Mouse (Mus musculus) cortical plate, adult 2 months (tissue): Measurements from ENCODE around the gene Tmem219. TPM values are rescaled to one million over a fixed set of nuclear protein-coding genes. Genes with fewer than 3 reads are reported as not detected.

Experiments
- H3K27ac ChIP-seq: fragments of 200-500 bp; 2 replicates; pipeline ENCODE4 v1.5.1; 2012; ENCODE audit warnings: low read length, control low read depth, inconsistent platforms; ENCODE audit not compliant: insufficient read depth
- H3K4me1 ChIP-seq: fragments of 200-500 bp; 2 replicates; pipeline ENCODE4 v1.6.1; 2011; ENCODE audit warnings: low read length; ENCODE audit not compliant: control insufficient read depth, insufficient read depth
- H3K4me3 ChIP-seq: fragments of 200-500 bp; 2 replicates; pipeline ENCODE4 v1.5.1; 2011; ENCODE audit warnings: mild to moderate bottlenecking, low read length, control low read depth; ENCODE audit not compliant: insufficient read depth
- CTCF ChIP-seq: fragments of 200-500 bp; IDR thresholded peaks from 2 replicates; pipeline ENCODE4 v1.5.1; 2011; ENCODE audit warnings: mild to moderate bottlenecking, control low read depth, low read length; ENCODE audit not compliant: insufficient read depth; ENCODE audit errors: extremely low read depth
- POLR2A ChIP-seq: fragments of 200-500 bp; IDR thresholded peaks from 2 replicates; pipeline ENCODE4 v1.6.1; 2011; ENCODE audit warnings: mild to moderate bottlenecking, low read length, control low read depth; ENCODE audit not compliant: insufficient read depth; ENCODE audit errors: extremely low read depth
- polyA plus RNA-seq: library from polyadenylated mRNA; depleted of rRNA; stranded (reverse); fragments of >200 nt; gene quantifications from 2 replicates; pipeline ENCODE4 v1.2.3, GENCODE M21; 2012; rRNA removed

Tmem219 gene
- 31.9 and 35.9 TPM in 2 replicates for polyA plus RNA-seq

DNA sequence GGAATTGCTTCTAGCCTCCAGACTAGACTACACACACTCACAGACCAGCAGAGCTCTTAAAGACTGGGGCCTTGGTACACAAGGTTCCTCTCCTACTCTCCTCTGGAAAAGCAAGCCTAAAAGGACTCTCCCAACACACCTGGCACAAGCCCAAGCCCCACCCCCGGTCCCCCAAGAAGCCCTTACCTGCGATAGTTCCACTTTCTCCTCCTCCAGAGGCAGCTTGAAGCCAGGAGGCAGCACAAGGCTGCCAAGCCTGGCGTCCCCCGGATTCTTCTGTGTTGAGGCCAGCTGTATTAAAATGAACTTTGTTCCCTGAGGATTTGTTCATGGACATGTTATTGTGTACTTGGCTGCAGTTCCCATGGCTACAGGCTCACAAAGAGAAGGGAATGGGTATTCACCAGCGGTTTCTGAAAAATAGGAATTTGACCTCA lies at the start of gene Tmem219:
Gene Tmem219, minus strand, starts transcription at position 294 of the 437 bp plus-strand sequence.
- Histone ChIP-seq H3K4me1 (no peaks in the 10 kb centered on the region), H3K4me3 (no peak within 1 kb of the TSS), H3K27ac (peak within 1 kb of the TSS; percentile 63)
- no peak for TF ChIP-seq POLR2A
- TF ChIP-seq CTCF: no peak

DNA sequence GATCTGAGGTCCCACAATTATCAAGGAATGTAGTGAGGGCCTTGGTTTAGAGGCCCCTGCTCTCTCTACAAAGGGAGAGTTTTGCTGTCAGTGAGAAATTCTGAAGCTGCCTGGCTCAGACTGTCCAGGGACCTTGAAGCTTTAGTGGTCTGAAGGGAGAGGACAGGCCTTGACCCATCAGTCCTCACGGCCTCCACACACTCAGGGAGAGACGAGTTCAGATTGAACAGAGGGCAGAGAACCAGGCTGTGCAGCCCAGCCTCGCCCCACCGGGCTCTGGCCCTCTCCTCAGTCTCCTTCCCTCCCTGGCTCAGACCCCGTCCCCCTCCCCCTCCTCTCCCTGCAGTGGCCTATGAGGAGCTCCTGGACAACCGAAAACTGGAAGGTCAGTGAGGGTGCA lies 44.6 kb upstream of the Tmem219 start:
- H3K4me3 ChIP-seq: no peak overlapping the region
- TF ChIP-seq POLR2A: no peak
- TF ChIP-seq CTCF: no peak
- H3K4me1 ChIP-seq: no peaks in the 10 kb centered on the region
- no peak overlapping the region for H3K27ac ChIP-seq

DNA sequence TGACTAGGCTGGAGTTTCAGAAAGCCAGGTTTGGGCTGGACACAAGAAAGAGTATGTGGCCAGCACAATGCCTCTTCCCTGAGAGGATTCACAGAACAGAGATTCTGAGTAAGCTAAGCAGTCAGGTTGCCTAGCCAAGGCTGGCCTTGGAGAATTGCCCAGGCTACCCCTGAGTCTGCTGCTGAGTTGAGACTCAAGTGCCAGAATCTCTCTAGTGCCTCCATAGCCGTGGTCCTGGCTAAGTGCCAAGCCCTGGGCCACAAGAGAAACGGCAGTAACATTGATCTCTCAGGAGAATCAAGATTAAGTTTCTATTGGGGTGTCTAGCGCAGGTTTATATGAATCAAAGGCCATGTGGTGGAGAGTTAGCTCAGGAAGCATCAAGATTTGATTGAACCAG lies 42.9 kb upstream of the Tmem219 start:
- peaks cover 4% of the 10 kb centered on the region; the same call in 1 of the 2 replicates for H3K4me1 ChIP-seq
- no peak overlapping the region for H3K27ac ChIP-seq
- H3K4me3 ChIP-seq: no peak overlapping the region
- TF ChIP-seq CTCF: no peak

DNA sequence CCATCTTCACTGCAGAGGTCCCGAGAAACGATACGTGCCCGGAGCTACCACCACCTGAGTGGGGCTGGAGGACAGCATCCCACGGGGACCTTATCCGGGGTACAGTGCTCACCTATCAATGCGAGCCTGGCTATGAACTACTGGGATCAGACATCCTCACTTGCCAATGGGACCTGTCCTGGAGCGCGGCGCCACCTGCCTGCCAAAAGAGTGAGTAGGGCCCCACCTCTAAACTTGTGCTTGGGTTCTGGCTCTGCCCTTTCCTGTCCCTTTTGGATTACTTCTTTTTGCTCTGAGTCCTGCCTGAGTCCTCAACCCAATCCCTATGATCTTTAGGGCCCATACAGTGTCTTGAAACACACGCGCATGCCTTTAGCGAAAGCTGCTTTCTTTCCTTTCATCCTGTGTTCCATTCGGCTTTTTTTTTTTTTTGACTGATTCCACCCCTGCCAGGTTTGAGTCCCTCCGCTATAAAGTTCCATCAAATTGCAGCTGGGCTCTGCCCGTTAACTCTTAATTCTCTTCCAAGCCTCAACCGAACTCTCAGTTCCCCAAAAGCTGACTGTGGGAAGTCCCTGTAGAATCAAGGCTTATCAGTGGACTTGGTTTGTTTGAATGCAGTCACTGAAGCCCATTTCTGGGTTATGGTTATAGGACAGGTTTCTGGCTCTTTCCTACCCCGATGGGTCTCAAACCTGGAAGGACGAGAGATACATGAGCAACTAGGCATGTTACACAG lies 41.0 kb upstream of the Tmem219 start:
- peaks cover 5% of the 10 kb centered on the region; the same call in 1 of the 2 replicates for H3K4me1 ChIP-seq
- H3K4me3 ChIP-seq: no peak overlapping the region
- no peak overlapping the region for H3K27ac ChIP-seq
- TF ChIP-seq POLR2A (no peak), CTCF (peak; percentile 12; the same call in 1 of the 2 replicates)

DNA sequence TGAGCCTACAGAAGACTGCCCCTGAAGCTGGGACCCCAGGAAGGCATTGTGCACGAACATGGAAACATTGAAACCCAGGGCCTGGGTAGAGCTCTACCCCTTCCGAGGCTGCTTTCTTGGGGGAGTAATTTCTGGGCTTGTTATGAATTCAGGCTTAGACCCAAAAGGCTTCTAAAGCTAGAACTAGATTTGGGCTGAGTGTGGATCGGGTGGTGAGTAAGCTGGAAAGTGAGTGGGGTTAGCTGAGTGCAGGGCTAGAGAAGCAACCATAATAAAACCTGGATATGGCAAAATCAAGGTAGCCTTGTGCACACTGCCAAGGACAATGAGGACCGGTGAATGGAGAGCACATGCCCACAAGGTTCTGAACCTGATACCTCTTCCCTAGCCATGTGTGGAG lies 39.2 kb upstream of the Tmem219 start:
- H3K27ac ChIP-seq: no peak overlapping the region

DNA sequence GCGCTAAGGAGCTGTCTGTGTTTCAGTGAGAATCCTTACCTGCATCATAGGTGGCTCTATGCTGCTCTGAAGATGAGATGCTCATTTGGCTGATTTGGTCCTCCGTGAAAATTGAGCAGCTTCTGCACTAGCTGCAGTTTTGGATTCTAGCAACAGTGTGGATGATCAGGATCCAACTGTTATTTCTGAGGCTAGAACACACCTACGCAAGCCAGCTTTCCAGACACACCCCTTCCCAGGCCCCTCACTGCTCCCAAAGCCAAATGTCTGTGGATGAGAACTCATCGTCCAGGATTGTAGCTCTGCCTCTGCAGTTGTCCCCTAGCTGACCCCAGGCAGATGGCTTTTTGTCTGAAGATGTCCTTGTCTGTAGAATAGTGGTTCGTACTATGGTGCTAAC lies 38.4 kb upstream of the Tmem219 start:
- TF ChIP-seq CTCF (no peak), POLR2A (no peak)
- H3K4me1 ChIP-seq: peaks cover 5% of the 10 kb centered on the region; the same call in 1 of the 2 replicates
- H3K27ac ChIP-seq: no peak overlapping the region
- no peak overlapping the region for H3K4me3 ChIP-seq

More for the DNA sequence above, 39.2 kb upstream of the Tmem219 start:
- H3K4me3 ChIP-seq: no peak overlapping the region
- TF ChIP-seq POLR2A (no peak), CTCF (no peak)
- H3K4me1 ChIP-seq: peaks cover 5% of the 10 kb centered on the region; the same call in 1 of the 2 replicates

DNA sequence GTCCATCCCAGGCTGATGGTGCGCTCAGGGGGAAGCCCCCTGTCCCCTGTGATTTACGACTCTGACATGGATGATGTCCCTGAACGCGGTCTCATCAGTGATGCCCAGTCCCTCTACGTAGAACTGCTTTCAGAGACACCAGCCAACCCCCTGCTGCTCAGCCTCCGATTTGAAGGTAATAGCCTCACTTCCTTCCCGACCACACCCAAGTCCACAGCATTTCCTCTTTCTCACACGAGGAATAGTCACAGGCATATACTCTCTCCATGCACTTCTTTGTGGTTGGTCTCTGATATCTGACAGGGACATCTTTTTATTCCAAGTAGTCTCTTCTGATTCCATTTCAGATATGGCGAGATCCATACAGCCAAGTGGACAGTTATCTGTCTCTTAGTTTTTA lies 37.1 kb upstream of the Tmem219 start:
- peaks cover 5% of the 10 kb centered on the region; the same call in 1 of the 2 replicates for H3K4me1 ChIP-seq
- H3K27ac ChIP-seq: no peak overlapping the region
- TF ChIP-seq POLR2A: no peak
- TF ChIP-seq CTCF: no peak
- H3K4me3 ChIP-seq: no peak overlapping the region

DNA sequence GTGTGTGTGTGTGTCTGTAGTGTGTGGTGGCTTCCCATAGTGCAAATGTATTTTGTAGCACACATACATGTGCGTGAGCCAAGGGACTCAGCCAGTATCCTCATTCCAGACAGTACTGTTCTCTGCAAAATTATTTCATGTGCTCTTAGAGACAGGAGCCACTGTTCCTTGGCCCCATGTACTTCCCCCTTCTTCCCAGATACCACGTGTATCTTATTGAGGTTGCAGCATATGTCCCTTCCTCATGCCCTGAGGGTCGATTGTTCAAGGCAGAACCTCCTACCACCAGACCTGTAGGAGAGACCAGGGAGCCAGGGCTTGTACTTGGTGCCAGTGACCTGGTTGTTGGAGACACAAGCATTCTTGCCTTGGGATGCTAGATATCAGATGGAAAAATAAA lies 32.4 kb upstream of the Tmem219 start:
- Histone ChIP-seq H3K4me3 (no peak overlapping the region), H3K27ac (no peak overlapping the region), H3K4me1 (peaks cover 2% of the 10 kb centered on the region)
- TF ChIP-seq CTCF (no peak), POLR2A (no peak)

DNA sequence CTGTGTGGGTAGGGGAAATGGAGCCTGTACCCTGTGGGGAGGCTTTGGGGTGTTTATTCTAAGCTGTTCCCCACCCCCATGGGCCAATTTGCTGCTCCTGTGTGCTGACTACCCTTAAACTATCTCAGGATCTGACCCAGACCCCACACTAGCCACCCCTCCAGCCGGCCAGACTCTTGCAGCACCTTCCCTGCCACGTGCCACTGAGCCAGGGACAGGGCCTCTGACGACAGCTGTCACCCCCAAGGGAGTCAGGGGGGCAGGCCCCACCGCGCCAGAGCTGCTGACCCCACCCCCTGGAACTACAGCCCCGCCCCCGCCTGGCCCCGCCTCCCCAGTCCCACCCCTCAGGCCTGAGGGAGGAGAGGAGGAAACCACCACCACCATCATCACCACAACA lies 29.9 kb upstream of the Tmem219 start:
- Histone ChIP-seq H3K4me1 (peaks cover 2% of the 10 kb centered on the region), H3K27ac (no peak overlapping the region), H3K4me3 (peak overlapping the region; percentile 66)
- TF ChIP-seq CTCF: no peak
- TF ChIP-seq POLR2A: no peak

DNA sequence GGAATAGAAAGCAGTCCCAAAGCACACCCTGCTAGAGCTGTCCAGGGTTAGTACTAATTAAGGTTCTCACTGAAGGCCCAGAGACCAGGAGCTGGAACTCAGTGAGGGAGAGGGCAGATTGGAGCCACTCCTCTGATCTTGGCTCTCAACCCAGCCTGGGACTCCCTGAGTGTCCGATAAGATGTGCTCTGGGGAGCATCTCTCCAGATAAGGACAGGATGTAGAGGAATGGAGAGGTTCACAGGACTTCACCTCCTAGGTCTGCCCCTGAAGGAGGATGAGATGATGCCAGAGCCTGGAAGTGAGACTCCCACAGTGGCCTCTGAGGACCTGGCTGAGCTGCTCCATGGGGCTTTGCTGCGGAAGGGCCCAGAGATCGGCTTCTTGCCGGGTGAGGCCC lies 29.0 kb upstream of the Tmem219 start:
- TF ChIP-seq CTCF: no peak
- TF ChIP-seq POLR2A: 0 out of 2 replicates have a peak, but pooled peaks have one; percentile 15
- H3K27ac ChIP-seq: no peak overlapping the region; the same call in 1 of the 2 replicates

More for the DNA sequence above, 29.0 kb upstream of the Tmem219 start:
- H3K4me1 ChIP-seq: peaks cover 2% of the 10 kb centered on the region
- peak overlapping the region; percentile 66 for H3K4me3 ChIP-seq
